12 mouse cellular contexts compared by ENCODE assay signal in the genomic region with DNA sequence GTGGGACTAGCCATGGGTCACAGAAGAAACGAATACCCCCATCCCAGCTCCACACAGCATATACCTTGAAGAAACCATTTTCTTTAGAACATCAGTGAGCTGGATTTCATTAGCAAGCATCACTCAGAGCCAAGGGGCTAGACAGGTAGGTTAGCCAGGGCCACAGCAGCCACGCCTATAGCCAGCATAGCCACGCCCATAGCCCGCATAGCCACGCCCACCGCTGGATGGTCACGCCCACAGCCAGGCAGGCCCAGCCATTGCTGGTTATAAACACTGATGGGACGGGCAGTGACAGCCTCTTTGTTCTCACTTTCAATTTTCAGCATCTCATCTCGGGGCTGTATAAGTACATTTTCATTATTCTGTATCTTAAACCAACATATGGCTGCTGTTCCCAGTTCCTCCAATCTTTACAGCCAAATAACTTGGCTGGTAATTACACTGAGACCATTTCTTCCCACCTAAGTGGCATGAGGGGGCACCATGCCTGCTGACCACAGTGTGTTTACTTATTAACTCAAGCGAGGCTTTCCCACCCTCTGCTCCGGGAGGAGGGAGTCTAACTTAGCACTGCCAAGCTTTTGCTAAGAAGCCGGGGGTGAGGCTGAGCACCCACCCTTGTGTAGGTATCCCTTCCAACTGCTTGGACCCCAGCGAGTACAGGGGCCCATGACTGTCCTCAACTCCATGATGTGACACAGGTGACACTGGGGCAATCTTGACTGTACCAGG. TPM values are rescaled to one million over a fixed set of nuclear protein-coding genes. Genes with fewer than 3 reads are reported as not detected.
DNase-seq lines count a peak whose midpoint lies in the region; ATAC-seq lines count a peak whose summit lies in the region.
"Had no signal": no experiment of that assay in that cellular context is flagged by ENCODE, and none has a peak within 500 bp of the region (broad histone marks: within the 10 kb centered on the region; RNA-seq: fewer than 3 reads in every experiment).

No protein-coding gene starts in this region.

- no peaks in the 10 kb centered on the region for H3K9me3 ChIP-seq in hindbrain, embryonic 11.5 days (ENCODE audit: control insufficient read depth, low read length)
- no peaks in the 10 kb centered on the region for H3K9me3 ChIP-seq in hindbrain, embryonic 10.5 days
- H3K9me3 ChIP-seq in embryonic facial prominence, embryonic 13.5 days, result no peaks in the 10 kb centered on the region
- H3K9me3 ChIP-seq: limb, embryonic 10.5 days had no signal

- H3K4me3 ChIP-seq in hindbrain, embryonic 11.5 days (ENCODE audit: low read depth, low read length), result no peak overlapping the region
- H3K4me3 ChIP-seq in hindbrain, embryonic 10.5 days, result no peak overlapping the region
- H3K4me3 ChIP-seq in embryonic facial prominence, embryonic 13.5 days, result no peak overlapping the region
- H3K4me3 ChIP-seq: limb, embryonic 10.5 days had no signal

- H3K4me1 ChIP-seq in hindbrain, embryonic 11.5 days (replicated peaks; ENCODE audit: control insufficient read depth, insufficient read depth, low read length), result peaks cover 14% of the 10 kb centered on the region
- peaks cover 94% of the 10 kb centered on the region for H3K4me1 ChIP-seq in hindbrain, embryonic 10.5 days (replicated peaks)
- H3K4me1 ChIP-seq in embryonic facial prominence, embryonic 13.5 days, result peaks cover 44% of the 10 kb centered on the region

- 37% methylated on average over 13 of the region's 13 CpGs for WGBS in hindbrain, embryonic 11.5 days
- WGBS in hindbrain, embryonic 10.5 days, result 46% methylated on average over 13 of the region's 13 CpGs
- 47% methylated on average over 13 of the region's 13 CpGs for WGBS in embryonic facial prominence, embryonic 13.5 days

- no peaks in the 10 kb centered on the region for H3K36me3 ChIP-seq in hindbrain, embryonic 11.5 days (ENCODE audit: control insufficient read depth, insufficient read depth, low read length)
- no peaks in the 10 kb centered on the region for H3K36me3 ChIP-seq in hindbrain, embryonic 10.5 days
- H3K36me3 ChIP-seq in embryonic facial prominence, embryonic 13.5 days, result no peaks in the 10 kb centered on the region
- H3K36me3 ChIP-seq: limb, embryonic 10.5 days had no signal

- H3K27me3 ChIP-seq in hindbrain, embryonic 11.5 days (ENCODE audit: control insufficient read depth, insufficient read depth, low read length), result no peaks in the 10 kb centered on the region
- peaks cover 32% of the 10 kb centered on the region for H3K27me3 ChIP-seq in hindbrain, embryonic 10.5 days (ENCODE audit: insufficient read depth, poor library complexity, severe bottlenecking)
- no peaks in the 10 kb centered on the region for H3K27me3 ChIP-seq in embryonic facial prominence, embryonic 13.5 days

- H3K4me2 ChIP-seq in hindbrain, embryonic 11.5 days (replicated peaks; ENCODE audit: low read depth, low read length), result no peak overlapping the region
- H3K4me2 ChIP-seq in embryonic facial prominence, embryonic 13.5 days, result no peak overlapping the region

- no peak overlapping the region for H3K27ac ChIP-seq in hindbrain, embryonic 11.5 days (ENCODE audit: low read depth, low read length)
- no peak overlapping the region for H3K27ac ChIP-seq in hindbrain, embryonic 10.5 days
- H3K27ac ChIP-seq in embryonic facial prominence, embryonic 13.5 days, result no peak overlapping the region
- H3K27ac ChIP-seq: limb, embryonic 10.5 days had no signal

- no peak for DNase-seq in hindbrain, embryonic 11.5 days (ENCODE audit: low spot score)
- DNase-seq in hindbrain, embryonic 10.5 days (ENCODE audit: low spot score), result no peak
- DNase-seq in kidney, adult 9 months, result peak; percentile 50
- no peak for DNase-seq in frontal cortex, postnatal 10 days (ENCODE audit: low spot score in 2 of 2)
- no peak for DNase-seq in retina, postnatal 1 day
- no peak for DNase-seq in right cerebral cortex, postnatal 10 days (ENCODE audit: low spot score in 2 of 2)
- DNase-seq: cerebellum, adult 11-12 months; heart, postnatal 36 days; right cerebral cortex, postnatal 14 days had no signal

- peak; percentile 14; the same call in 1 of the 2 replicates for ATAC-seq in hindbrain, embryonic 11.5 days (ENCODE audit: low FRiP score)
- peak; percentile 16; the same call in 1 of the 2 replicates for ATAC-seq in embryonic facial prominence, embryonic 13.5 days (ENCODE audit: insufficient number of reproducible peaks, insufficient read depth, low FRiP score, low TSS enrichment, low read depth)
- ATAC-seq in megakaryocyte progenitor cell, adult 5-6 weeks (replicated peaks; ENCODE audit: poor library complexity), result peak; percentile 89

- no peak overlapping the region for H3K9ac ChIP-seq in hindbrain, embryonic 11.5 days (ENCODE audit: low read depth, low read length)
- H3K9ac ChIP-seq in embryonic facial prominence, embryonic 13.5 days, result no peak overlapping the region

RNA-seq across cellular contexts. Expression of a gene that starts 37.4 kb away (rescaled TPM):
- 4.6 and 5.1 TPM in 2 replicates for polyA plus RNA-seq in hindbrain, embryonic 11.5 days (2014; fragmentation: Nextera tagmentation; extraction: Ambion mirVana)
- polyA plus RNA-seq in hindbrain, embryonic 10.5 days (2016; fragmentation: Nextera tagmentation; extraction: Ambion mirVana), result 3.4 and 3.6 TPM in 2 replicates
- polyA plus RNA-seq in embryonic facial prominence, embryonic 13.5 days (2015; fragmentation: Nextera tagmentation; extraction: Ambion mirVana), result 2.9 and 3.1 TPM in 2 replicates
- total RNA-seq in megakaryocyte progenitor cell, adult 5-6 weeks (2015), result 8.4 and 10.7 TPM in 2 replicates
- 4.4 and 6.6 TPM in 2 replicates for total RNA-seq in megakaryocyte progenitor cell, adult 5-6 weeks (2017)

Comparison
In these comparisons a context has a peak if more than half of its experiments do, and no peak if none do; other contexts are left out.
1. ATAC-seq: peak in every context shown above with its lines; median percentile 89 in megakaryocyte progenitor cell, adult 5-6 weeks; 16 in embryonic facial prominence, embryonic 13.5 days; 14 in hindbrain, embryonic 11.5 days.